Mouse (Mus musculus): Measurements from ENCODE around the gene Abcd1. TPM values are rescaled to one million over a fixed set of nuclear protein-coding genes. Genes with fewer than 3 reads are reported as not detected.

The Abcd1 gene
- total and polyA plus RNA-seq, 2 experiments = 8.6 to 24.3 TPM

- Histone ChIP-seq H3K36me3 (ENCODE audit: control insufficient read depth, insufficient read depth, low read length) (peaks cover 8% of the 10 kb centered on the region; the same call in 1 of the 2 replicates), H3K27me3 (ENCODE audit: control insufficient read depth, insufficient read depth, low read length) (no peaks in the 10 kb centered on the region), H3K4me1 (ENCODE audit: control insufficient read depth, insufficient read depth, low read length) (no peaks in the 10 kb centered on the region), H3K79me2 (ENCODE audit: control insufficient read depth, insufficient read depth, low read length) (no peaks in the 10 kb centered on the region), H3K9ac (ENCODE audit: low read depth, low read length) (no peak overlapping the region), H3K4me3 (ENCODE audit: insufficient read depth, low read depth, low read length) (no peak overlapping the region), H3K27ac (replicated peaks; ENCODE audit: insufficient read depth, low read depth, low read length) (no peak overlapping the region)
- TF ChIP-seq POLR2A (IDR thresholded peaks at IDR 0.05; ENCODE audit: extremely low read depth, insufficient read depth, low read length) = no peak
- TF ChIP-seq CTCF (IDR thresholded peaks at IDR 0.05; ENCODE audit: low read depth, low read length) = no peak
- 74% methylated on average over 1 of the region's 1 CpGs for WGBS
- no peak for DNase-seq (ENCODE audit: extremely low read depth, low read depth, low spot score)
Observed at GRCm38 (mm10) chrX:73700472-73700871, 15.9 kb upstream of the Abcd1 start.

- WGBS = 1% methylated on average over 20 of the region's 21 CpGs
- H3K27ac ChIP-seq (replicated peaks; ENCODE audit: insufficient read depth, low read depth, low read length) = peak overlapping the region; percentile 69
Observed at GRCm38 (mm10) chrX:73715476-73716108, 805 bp upstream of the Abcd1 start.

GRCm38 (mm10) chrX:73716709-73717545 lies 530 bp downstream of the Abcd1 start:
- Histone ChIP-seq H3K4me1 (ENCODE audit: control insufficient read depth, insufficient read depth, low read length) (peaks cover 14% of the 10 kb centered on the region), H3K4me3 (ENCODE audit: insufficient read depth, low read depth, low read length) (peak overlapping the region; percentile 67), H3K27ac (replicated peaks; ENCODE audit: insufficient read depth, low read depth, low read length) (peak overlapping the region; percentile 83), H3K9ac (ENCODE audit: low read depth, low read length) (peak overlapping the region; percentile 67), H3K79me2 (ENCODE audit: control insufficient read depth, insufficient read depth, low read length) (no peaks in the 10 kb centered on the region), H3K36me3 (ENCODE audit: control insufficient read depth, insufficient read depth, low read length) (peaks cover 10% of the 10 kb centered on the region), H3K27me3 (ENCODE audit: control insufficient read depth, insufficient read depth, low read length) (no peaks in the 10 kb centered on the region)
- WGBS = 11% methylated on average over 30 of the region's 30 CpGs
- DNase-seq (ENCODE audit: extremely low read depth, low read depth, low spot score) = no peak
- TF ChIP-seq POLR2A (IDR thresholded peaks at IDR 0.05; ENCODE audit: extremely low read depth, insufficient read depth, low read length) = 0 out of 2 replicates have a peak, but pooled peaks have one; percentile 5
- no peak for TF ChIP-seq CTCF (IDR thresholded peaks at IDR 0.05; ENCODE audit: low read depth, low read length)

More at GRCm38 (mm10) chrX:73715476-73716108, 805 bp upstream of the Abcd1 start:
- DNase-seq (ENCODE audit: extremely low read depth, low read depth, low spot score) = peak; percentile 69
- H3K27me3 ChIP-seq (ENCODE audit: control insufficient read depth, insufficient read depth, low read length) = no peaks in the 10 kb centered on the region
- H3K9ac ChIP-seq (ENCODE audit: low read depth, low read length) = peak overlapping the region; percentile 65
- peak overlapping the region; percentile 67 for H3K4me3 ChIP-seq (ENCODE audit: insufficient read depth, low read depth, low read length)
- TF ChIP-seq CTCF (IDR thresholded peaks at IDR 0.05; ENCODE audit: low read depth, low read length) (peak; percentile 27; the same call in 1 of the 2 replicates), POLR2A (IDR thresholded peaks at IDR 0.05; ENCODE audit: extremely low read depth, insufficient read depth, low read length) (0 out of 2 replicates have a peak, but pooled peaks have one; percentile 78)
- peaks cover 12% of the 10 kb centered on the region for H3K36me3 ChIP-seq (ENCODE audit: control insufficient read depth, insufficient read depth, low read length)
- H3K4me1 ChIP-seq (ENCODE audit: control insufficient read depth, insufficient read depth, low read length) = peaks cover 14% of the 10 kb centered on the region
- H3K79me2 ChIP-seq (ENCODE audit: control insufficient read depth, insufficient read depth, low read length) = no peaks in the 10 kb centered on the region

- H3K27ac ChIP-seq (replicated peaks; ENCODE audit: insufficient read depth, low read depth, low read length) = peak overlapping the region; percentile 83
- no peaks in the 10 kb centered on the region for H3K27me3 ChIP-seq (ENCODE audit: control insufficient read depth, insufficient read depth, low read length)
- peak overlapping the region; percentile 67 for H3K9ac ChIP-seq (ENCODE audit: low read depth, low read length)
- H3K79me2 ChIP-seq (ENCODE audit: control insufficient read depth, insufficient read depth, low read length) = no peaks in the 10 kb centered on the region
- WGBS = 36% methylated on average over 11 of the region's 11 CpGs
- peaks cover 11% of the 10 kb centered on the region; the same call in 1 of the 2 replicates for H3K36me3 ChIP-seq (ENCODE audit: control insufficient read depth, insufficient read depth, low read length)
- peak overlapping the region; percentile 67 for H3K4me3 ChIP-seq (ENCODE audit: insufficient read depth, low read depth, low read length)
- peak; percentile 21 for DNase-seq (ENCODE audit: extremely low read depth, low read depth, low spot score)
- TF ChIP-seq CTCF (IDR thresholded peaks at IDR 0.05; ENCODE audit: low read depth, low read length) = no peak
- no peak for TF ChIP-seq POLR2A (IDR thresholded peaks at IDR 0.05; ENCODE audit: extremely low read depth, insufficient read depth, low read length)
- H3K4me1 ChIP-seq (ENCODE audit: control insufficient read depth, insufficient read depth, low read length) = peaks cover 14% of the 10 kb centered on the region
Observed at GRCm38 (mm10) chrX:73717667-73718066, 1.3 kb downstream of the Abcd1 start.

GRCm38 (mm10) chrX:73718271-73718670 lies 1.9 kb downstream of the Abcd1 start:
- 0% methylated on average over 3 of the region's 3 CpGs for WGBS
- Histone ChIP-seq H3K27me3 (ENCODE audit: control insufficient read depth, insufficient read depth, low read length) (no peaks in the 10 kb centered on the region), H3K4me3 (ENCODE audit: insufficient read depth, low read depth, low read length) (peak overlapping the region; percentile 21), H3K36me3 (ENCODE audit: control insufficient read depth, insufficient read depth, low read length) (peaks cover 14% of the 10 kb centered on the region; the same call in 1 of the 2 replicates), H3K79me2 (ENCODE audit: control insufficient read depth, insufficient read depth, low read length) (no peaks in the 10 kb centered on the region), H3K27ac (replicated peaks; ENCODE audit: insufficient read depth, low read depth, low read length) (peak overlapping the region; percentile 83), H3K4me1 (ENCODE audit: control insufficient read depth, insufficient read depth, low read length) (peaks cover 14% of the 10 kb centered on the region), H3K9ac (ENCODE audit: low read depth, low read length) (peak overlapping the region; percentile 47)
- TF ChIP-seq CTCF (IDR thresholded peaks at IDR 0.05; ENCODE audit: low read depth, low read length) = no peak
- TF ChIP-seq POLR2A (IDR thresholded peaks at IDR 0.05; ENCODE audit: extremely low read depth, insufficient read depth, low read length) = no peak
- peak; percentile 83 for DNase-seq (ENCODE audit: extremely low read depth, low read depth, low spot score)
